Mouse (Mus musculus): ENCODE results near the gene She. TPM values are rescaled to one million over a fixed set of nuclear protein-coding genes. Genes with fewer than 3 reads are reported as not detected.

Gene She
- polyA plus RNA-seq, 1 experiment from 2014 or later, result 5.4 TPM

DNA sequence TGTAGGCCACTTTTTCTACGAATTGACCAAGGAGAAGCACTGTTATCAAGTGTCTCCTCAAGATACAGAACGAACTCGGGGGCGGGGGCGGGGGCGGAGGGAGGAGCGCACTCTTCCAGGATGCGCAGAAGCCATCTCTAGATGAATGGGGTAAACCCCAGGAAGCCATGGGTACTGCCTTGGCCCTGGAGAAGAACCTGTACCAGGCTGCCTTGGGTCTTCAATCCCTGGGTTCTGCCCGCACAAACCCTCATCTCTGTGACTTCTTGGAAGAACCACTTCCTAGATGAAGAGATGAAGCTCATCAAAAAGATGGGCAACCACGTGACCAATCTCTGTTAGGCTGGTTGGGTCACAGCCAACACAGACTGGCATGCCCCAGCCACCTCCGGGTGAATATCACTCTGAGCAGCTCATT lies 10.1 kb upstream of the She start:
- 82% methylated on average over 11 of the region's 11 CpGs for WGBS

DNA sequence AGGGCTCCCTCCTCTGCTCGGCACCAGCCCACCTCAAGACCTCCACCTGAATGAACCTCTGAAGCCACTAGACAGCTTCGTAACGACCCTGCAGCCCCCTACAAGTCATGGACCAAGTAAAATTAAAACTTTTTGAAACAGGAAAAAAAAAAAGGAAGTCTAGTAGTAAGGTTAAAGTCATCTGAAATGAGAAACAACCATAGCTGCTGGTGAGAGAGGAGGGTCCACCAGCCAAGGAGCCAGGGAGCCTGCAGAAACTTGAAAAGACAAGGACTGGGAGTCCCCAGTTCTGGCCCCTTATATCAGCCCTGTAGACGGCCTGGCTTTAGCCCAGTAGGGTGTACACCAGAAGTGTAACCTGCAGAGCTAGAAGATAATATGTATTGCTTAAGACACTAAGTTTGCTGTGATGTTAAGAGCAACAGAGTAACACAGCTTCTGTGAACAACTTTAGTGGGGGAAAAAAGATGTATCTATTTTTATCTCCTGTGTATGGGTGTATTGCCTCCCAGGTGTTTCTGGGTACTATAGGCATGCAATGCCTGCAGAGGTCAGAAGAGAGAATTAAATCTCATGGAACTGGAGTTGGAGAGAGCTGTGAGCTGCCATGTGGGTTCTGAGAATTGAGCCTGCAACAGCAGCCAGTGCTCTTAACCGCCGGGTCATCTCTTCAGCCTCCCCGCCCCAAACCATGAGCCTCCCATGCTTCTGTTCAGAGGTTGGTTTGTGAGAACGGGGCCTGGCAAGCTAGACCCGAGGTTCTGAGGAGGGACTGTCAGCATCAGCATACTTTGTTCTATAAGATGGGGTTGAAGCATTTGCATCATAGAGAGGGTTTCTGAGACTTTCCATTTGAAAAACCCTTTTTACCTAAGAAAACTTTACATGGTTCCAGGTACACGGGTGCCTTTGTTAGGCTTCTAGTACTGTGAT lies 9.4 kb upstream of the She start:
- H3K4me1 ChIP-seq, result no peaks in the 10 kb centered on the region
- H3K27ac ChIP-seq, result no peak overlapping the region
- no peak overlapping the region for H3K4me3 ChIP-seq
- no peaks in the 10 kb centered on the region for H3K36me3 ChIP-seq
- H3K9me3 ChIP-seq, result no peaks in the 10 kb centered on the region
- 68% methylated on average over 10 of the region's 10 CpGs for WGBS
- no peaks in the 10 kb centered on the region; the same call in 1 of the 2 replicates for H3K27me3 ChIP-seq (ENCODE audit: insufficient read depth, poor library complexity, severe bottlenecking)
- DNase-seq (ENCODE audit: low spot score), result peak; percentile 24

More for the DNA sequence above, 10.1 kb upstream of the She start:
- Histone ChIP-seq H3K4me1 (no peaks in the 10 kb centered on the region), H3K4me3 (no peak overlapping the region), H3K9me3 (no peaks in the 10 kb centered on the region), H3K27ac (no peak overlapping the region), H3K27me3 (ENCODE audit: insufficient read depth, poor library complexity, severe bottlenecking) (no peaks in the 10 kb centered on the region; the same call in 1 of the 2 replicates), H3K36me3 (no peaks in the 10 kb centered on the region)
- peak; percentile 46 for DNase-seq (ENCODE audit: low spot score)

DNA sequence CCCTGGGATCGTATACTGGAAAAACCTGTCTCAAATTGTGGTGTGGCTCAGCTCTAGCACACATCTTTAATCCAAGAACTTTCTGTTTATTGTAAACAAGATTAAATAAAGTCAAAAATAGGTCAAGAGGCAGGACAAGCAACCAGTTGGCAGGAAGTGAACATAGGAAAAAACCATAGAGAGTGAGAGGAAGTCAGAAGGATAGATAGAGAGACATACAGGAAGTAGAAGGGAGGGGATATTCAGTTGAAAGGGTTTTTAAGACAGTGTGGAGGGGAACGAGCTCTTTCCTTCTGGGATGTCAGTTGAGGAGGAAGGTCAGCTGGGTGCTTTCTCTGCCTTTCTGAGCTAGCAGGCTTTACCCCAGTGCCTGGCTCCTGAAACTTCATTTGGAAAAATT lies 7.6 kb upstream of the She start:
- Histone ChIP-seq H3K4me1 (no peaks in the 10 kb centered on the region), H3K27me3 (ENCODE audit: insufficient read depth, poor library complexity, severe bottlenecking) (peaks cover 8% of the 10 kb centered on the region), H3K4me3 (no peak overlapping the region), H3K9me3 (no peaks in the 10 kb centered on the region), H3K36me3 (no peaks in the 10 kb centered on the region), H3K27ac (no peak overlapping the region)
- DNase-seq (ENCODE audit: low spot score), result peak; percentile 17
- 55% methylated on average over 2 of the region's 2 CpGs for WGBS

DNA sequence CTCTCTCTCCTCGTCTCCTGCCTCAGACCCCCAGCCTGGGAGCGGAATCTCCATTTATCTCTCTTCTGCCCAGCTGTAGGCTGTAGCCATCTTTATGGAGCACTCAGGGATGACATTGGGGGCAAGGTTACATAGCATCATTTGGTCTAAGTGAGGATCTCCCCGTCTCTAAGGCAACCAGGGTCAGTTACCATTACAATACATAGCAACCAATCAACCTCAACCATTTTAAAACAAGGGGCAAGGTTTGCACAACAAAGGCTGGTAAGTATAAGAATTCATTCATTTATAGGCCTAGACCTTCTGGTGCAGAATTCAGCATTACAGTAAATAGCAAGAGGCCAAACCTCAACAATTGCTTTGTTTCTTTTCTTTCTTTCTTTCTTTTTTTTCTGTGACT lies 4.9 kb upstream of the She start:
- Histone ChIP-seq H3K27ac (no peak overlapping the region), H3K27me3 (ENCODE audit: insufficient read depth, poor library complexity, severe bottlenecking) (peaks cover 35% of the 10 kb centered on the region), H3K9me3 (no peaks in the 10 kb centered on the region), H3K4me1 (peaks cover 6% of the 10 kb centered on the region), H3K36me3 (no peaks in the 10 kb centered on the region), H3K4me3 (no peak overlapping the region)
- 60% methylated on average over 3 of the region's 3 CpGs for WGBS
- DNase-seq (ENCODE audit: low spot score), result no peak

DNA sequence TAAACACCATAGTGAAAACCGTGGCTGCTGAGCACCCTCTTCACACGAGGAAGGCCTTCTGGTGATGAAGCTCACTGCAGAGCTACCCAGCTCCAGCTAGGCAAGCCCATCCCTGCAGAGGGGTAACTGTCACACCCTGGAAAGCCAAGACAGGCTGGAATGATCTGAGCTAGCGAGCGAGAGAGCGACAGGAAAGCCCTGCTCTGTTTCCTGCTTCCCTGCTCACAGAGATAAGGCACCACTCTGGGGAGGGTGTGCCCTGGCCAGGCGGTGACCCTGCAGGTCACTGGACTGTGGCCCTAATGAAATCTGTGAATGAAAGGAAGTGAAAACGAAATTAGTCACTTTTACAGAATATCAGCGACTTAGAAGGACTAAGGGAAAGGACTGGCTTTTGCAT lies 4.2 kb downstream of the She start:
- peaks cover 44% of the 10 kb centered on the region for H3K27me3 ChIP-seq (ENCODE audit: insufficient read depth, poor library complexity, severe bottlenecking)
- no peak overlapping the region for H3K27ac ChIP-seq
- no peak for DNase-seq (ENCODE audit: low spot score)
- WGBS, result 11% methylated on average over 8 of the region's 8 CpGs
- no peak overlapping the region for H3K4me3 ChIP-seq
- peaks cover 5% of the 10 kb centered on the region; the same call in 1 of the 2 replicates for H3K36me3 ChIP-seq
- peaks cover 20% of the 10 kb centered on the region for H3K4me1 ChIP-seq
- no peaks in the 10 kb centered on the region for H3K9me3 ChIP-seq

DNA sequence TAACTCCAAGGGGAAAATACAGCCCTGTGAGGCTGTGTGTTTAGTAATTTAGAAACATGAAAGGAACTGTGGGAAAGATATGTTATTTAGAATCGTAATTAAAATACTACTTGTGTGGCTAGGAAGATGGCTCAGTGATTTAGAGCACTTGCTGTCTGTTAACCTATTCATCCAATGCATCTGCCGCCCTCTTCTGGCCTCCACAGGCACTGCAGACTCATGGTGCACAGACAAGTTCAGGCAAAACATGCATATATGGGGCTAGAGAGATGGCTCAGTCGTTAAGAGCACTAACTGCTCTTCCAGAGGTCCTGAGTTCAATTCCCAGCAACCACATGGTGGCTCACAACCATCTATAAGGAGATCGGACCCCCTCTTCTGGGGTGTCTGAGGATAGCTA lies 11.1 kb downstream of the She start:
- H3K4me1 ChIP-seq, result 0 out of 2 replicates have a peak, but pooled peaks cover 4% of the 10 kb centered on the region
- H3K27ac ChIP-seq, result no peak overlapping the region
- peaks cover 16% of the 10 kb centered on the region; the same call in 1 of the 2 replicates for H3K36me3 ChIP-seq
- no peaks in the 10 kb centered on the region for H3K9me3 ChIP-seq
- H3K4me3 ChIP-seq, result no peak overlapping the region
- WGBS, result 62% methylated on average over 4 of the region's 4 CpGs
- DNase-seq (ENCODE audit: low spot score), result no peak
- H3K27me3 ChIP-seq (ENCODE audit: insufficient read depth, poor library complexity, severe bottlenecking), result no peaks in the 10 kb centered on the region

DNA sequence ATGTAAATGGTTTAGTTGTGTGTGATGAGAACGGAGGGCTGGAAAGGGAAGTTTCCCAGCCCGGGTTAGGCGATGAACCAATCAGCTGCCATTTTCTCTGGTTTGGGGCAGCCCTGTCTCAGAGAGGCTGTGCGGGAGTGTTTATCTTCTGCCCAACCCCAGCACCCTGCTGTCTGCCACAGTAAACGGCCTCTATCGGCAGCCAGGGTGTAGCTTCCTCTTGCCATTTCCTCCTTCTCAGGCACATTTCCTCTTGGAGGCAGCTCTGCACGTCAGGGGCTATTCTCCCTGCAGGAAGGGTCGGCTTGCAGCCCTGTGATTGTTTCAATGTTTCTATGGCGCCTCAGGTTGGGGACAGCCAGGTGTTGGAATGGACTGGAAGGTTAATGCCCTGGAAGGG lies 12.0 kb downstream of the She start:
- no peak for DNase-seq (ENCODE audit: low spot score)
- peaks cover 11% of the 10 kb centered on the region; the same call in 1 of the 2 replicates for H3K4me1 ChIP-seq
- H3K27me3 ChIP-seq (ENCODE audit: insufficient read depth, poor library complexity, severe bottlenecking), result no peaks in the 10 kb centered on the region
- peak overlapping the region; percentile 10; the same call in 1 of the 2 replicates for H3K27ac ChIP-seq
- H3K36me3 ChIP-seq, result peaks cover 14% of the 10 kb centered on the region; the same call in 1 of the 2 replicates
- H3K4me3 ChIP-seq, result no peak overlapping the region
- no peaks in the 10 kb centered on the region for H3K9me3 ChIP-seq
- 45% methylated on average over 9 of the region's 9 CpGs for WGBS

DNA sequence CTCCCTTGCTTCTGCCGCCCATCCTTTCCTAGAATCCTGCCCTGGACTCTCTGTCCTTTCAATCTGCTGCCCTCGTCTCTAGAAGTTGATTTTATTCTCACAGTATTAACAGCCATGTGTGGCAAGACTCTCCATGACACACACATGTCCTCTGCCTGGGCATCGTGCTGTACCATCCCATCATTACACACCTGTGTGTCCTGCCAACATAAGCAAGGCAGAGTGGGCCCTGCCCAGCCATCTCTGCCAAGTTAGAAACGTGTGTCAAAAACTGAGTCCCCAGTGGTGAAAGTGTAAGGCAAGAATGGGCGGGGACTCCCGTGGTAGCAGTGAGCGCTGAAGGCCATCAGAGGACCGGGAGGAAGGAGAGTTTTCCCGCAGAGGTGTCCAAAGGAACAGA lies 14.6 kb downstream of the She start:
- 74% methylated on average over 9 of the region's 9 CpGs for WGBS
- no peak overlapping the region for H3K4me3 ChIP-seq
- DNase-seq (ENCODE audit: low spot score), result no peak
- peaks cover 12% of the 10 kb centered on the region; the same call in 1 of the 2 replicates for H3K36me3 ChIP-seq
- H3K27me3 ChIP-seq (ENCODE audit: insufficient read depth, poor library complexity, severe bottlenecking), result no peaks in the 10 kb centered on the region
- peaks cover 11% of the 10 kb centered on the region; the same call in 1 of the 2 replicates for H3K4me1 ChIP-seq
- H3K9me3 ChIP-seq, result no peaks in the 10 kb centered on the region
- H3K27ac ChIP-seq, result no peak overlapping the region

DNA sequence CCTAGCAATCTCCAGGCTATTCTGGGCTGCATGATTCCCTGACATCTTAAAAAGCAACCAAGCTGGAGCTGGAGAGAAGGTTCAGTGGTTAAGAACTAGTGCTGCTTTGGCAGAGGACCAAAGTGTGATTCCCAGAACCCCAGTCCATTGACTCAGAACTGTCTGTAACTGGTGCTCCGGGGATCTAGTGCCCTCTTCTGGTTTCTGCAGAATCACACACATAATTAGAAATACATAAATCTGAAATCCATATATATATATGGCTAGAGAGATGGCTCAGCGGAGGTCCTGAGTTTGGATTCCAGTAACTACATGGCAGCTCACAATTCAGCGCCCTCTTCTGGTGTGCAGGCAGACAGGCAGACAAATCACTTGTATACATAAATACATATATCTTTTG lies 16.0 kb downstream of the She start:
- H3K27me3 ChIP-seq (ENCODE audit: insufficient read depth, poor library complexity, severe bottlenecking), result no peaks in the 10 kb centered on the region
- no peaks in the 10 kb centered on the region for H3K9me3 ChIP-seq
- H3K4me3 ChIP-seq, result no peak overlapping the region
- H3K4me1 ChIP-seq, result peaks cover 11% of the 10 kb centered on the region; the same call in 1 of the 2 replicates
- H3K36me3 ChIP-seq, result peaks cover 17% of the 10 kb centered on the region
- 76% methylated on average over 3 of the region's 3 CpGs for WGBS
- DNase-seq (ENCODE audit: low spot score), result no peak
- H3K27ac ChIP-seq, result no peak overlapping the region

DNA sequence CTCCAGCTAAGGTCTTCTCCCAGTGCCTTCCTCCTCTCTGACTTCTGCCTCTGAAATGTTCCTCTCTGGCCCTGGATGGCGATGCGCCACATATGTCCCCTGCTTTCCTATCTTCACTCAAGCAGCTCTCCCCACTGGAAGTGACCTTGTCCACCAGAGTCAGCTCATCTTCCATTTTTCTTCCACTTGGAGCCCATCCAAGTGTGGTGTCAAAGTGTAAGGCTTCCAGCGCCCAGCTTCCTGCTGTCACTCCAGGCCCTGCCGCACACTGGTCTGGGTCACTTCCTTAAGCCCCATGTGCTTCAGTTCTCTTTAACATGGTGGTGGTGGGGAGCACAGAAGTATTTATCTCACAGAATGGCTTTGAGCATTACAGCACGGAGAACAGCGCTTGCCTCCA lies 16.4 kb downstream of the She start:
- Histone ChIP-seq H3K36me3 (peaks cover 18% of the 10 kb centered on the region), H3K9me3 (no peaks in the 10 kb centered on the region), H3K4me1 (peaks cover 11% of the 10 kb centered on the region; the same call in 1 of the 2 replicates), H3K27ac (peak overlapping the region; percentile 49), H3K4me3 (no peak overlapping the region), H3K27me3 (ENCODE audit: insufficient read depth, poor library complexity, severe bottlenecking) (no peaks in the 10 kb centered on the region)
- DNase-seq (ENCODE audit: low spot score), result no peak
- 71% methylated on average over 6 of the region's 6 CpGs for WGBS

DNA sequence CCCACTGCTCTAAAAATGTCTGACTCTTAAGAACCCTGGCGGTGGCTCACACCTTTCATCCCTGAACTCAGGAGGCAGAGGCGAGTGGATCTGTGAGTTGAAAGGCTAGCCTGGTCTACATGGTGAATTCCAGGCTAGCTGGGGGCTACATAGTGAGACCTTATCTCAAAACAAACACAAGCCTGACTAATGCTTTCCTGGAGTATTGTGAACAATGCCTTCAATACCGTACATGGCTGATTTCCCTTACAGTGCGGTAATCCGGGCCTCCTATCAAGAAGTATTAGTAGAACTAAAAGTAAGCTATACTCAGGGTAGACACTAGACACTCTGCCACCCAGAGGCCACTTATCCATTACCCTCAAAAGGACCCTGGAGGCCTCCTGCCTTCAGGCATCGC lies 16.9 kb downstream of the She start:
- no peaks in the 10 kb centered on the region for H3K27me3 ChIP-seq (ENCODE audit: insufficient read depth, poor library complexity, severe bottlenecking)
- 81% methylated on average over 6 of the region's 6 CpGs for WGBS
- peak overlapping the region; percentile 49 for H3K27ac ChIP-seq
- H3K4me1 ChIP-seq, result peaks cover 9% of the 10 kb centered on the region; the same call in 1 of the 2 replicates
- H3K36me3 ChIP-seq, result peaks cover 18% of the 10 kb centered on the region
- H3K9me3 ChIP-seq, result no peaks in the 10 kb centered on the region
- no peak for DNase-seq (ENCODE audit: low spot score)
- H3K4me3 ChIP-seq, result no peak overlapping the region

DNA sequence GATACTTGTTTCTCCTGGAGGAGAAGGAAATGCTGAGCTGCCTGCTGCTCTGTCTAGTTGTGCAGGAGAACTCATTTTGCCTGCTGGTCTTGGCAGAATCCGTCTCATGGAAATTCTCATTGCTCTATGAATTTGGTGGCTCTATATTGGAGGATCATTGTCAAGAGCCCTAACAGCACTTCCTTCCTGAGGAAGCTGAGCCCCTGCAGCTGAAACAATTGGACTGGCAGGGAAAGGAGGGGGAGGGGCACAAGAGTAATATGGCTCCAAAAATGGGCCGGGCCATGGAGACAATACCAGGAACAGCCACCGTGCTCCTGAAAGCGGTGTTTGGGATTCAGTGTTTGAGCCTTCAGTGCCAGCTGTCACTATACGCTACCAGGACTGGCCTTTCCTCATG lies 22.6 kb downstream of the She start:
- Histone ChIP-seq H3K4me1 (peaks cover 5% of the 10 kb centered on the region; the same call in 1 of the 2 replicates), H3K27ac (peak overlapping the region; percentile 3; the same call in 1 of the 2 replicates), H3K4me3 (no peak overlapping the region), H3K27me3 (ENCODE audit: insufficient read depth, poor library complexity, severe bottlenecking) (no peaks in the 10 kb centered on the region), H3K9me3 (no peaks in the 10 kb centered on the region), H3K36me3 (peaks cover 23% of the 10 kb centered on the region)
- DNase-seq (ENCODE audit: low spot score), result no peak
- 68% methylated on average over 5 of the region's 5 CpGs for WGBS

DNA sequence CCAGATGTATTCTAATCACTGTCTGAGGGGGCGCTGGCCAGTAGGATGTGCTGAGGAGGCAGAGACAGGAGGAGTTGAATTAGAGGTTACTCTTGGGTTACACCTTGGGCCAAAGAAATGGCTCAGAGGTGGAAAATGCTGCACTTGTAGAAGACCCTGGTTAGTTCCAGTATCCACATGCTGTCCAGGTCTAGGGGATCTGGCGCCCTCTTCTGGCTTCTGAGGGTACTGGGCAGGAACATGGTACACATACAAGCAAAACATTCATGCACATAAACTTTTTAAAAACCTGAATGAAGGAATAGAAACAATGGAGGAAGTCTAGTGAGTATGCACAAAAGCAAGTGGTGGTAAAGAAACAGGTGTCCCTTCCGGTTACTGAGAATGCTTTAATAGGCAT lies 26.2 kb downstream of the She start:
- DNase-seq (ENCODE audit: low spot score), result no peak
- H3K36me3 ChIP-seq, result peaks cover 11% of the 10 kb centered on the region; the same call in 1 of the 2 replicates
- WGBS, result 74% methylated on average over 3 of the region's 3 CpGs
- no peak overlapping the region for H3K27ac ChIP-seq
- H3K4me3 ChIP-seq, result no peak overlapping the region
- H3K27me3 ChIP-seq (ENCODE audit: insufficient read depth, poor library complexity, severe bottlenecking), result no peaks in the 10 kb centered on the region
- no peaks in the 10 kb centered on the region for H3K9me3 ChIP-seq
- peaks cover 12% of the 10 kb centered on the region for H3K4me1 ChIP-seq

All from heart, embryonic 10.5 days (tissue).